Mouse (Mus musculus) lung, postnatal 4 days (tissue): ENCODE data around the gene Larp1b.
A peak's percentile ranks its signal among the peaks of the same experiment; 100 is the strongest.
"Not testable (repeated sequence)": the region's sequence is repeated elsewhere in the genome, so short reads cannot be mapped to it uniquely, and the experiment has no call there.

Experiments used
- DNase-seq, 2 experiments: peaks; one replicate each; pipeline ENCODE4 v3.0.0; 2021

The Larp1b gene

GRCm38 (mm10) chr3:40949170-40949902 is at the start of gene Larp1b:
Larp1b (plus strand) TSS chr3:40949828.
- peak; percentile 99 to 100 for DNase-seq

- DNase-seq: not testable (repeated sequence)
These were observed 47.2 kb upstream of the Larp1b start, which contains the start of gene 1700034I23Rik for GRCm38 (mm10) chr3:40902443-40902842. 1700034I23Rik (minus strand) TSS chr3:40902543.

GRCm38 (mm10) chr3:40938189-40938588 is 11.4 kb upstream of the Larp1b start:
- DNase-seq: no peak

- DNase-seq: no peak
These were observed 11.0 kb upstream of the Larp1b start for GRCm38 (mm10) chr3:40938592-40938991.

- DNase-seq: no peak
These were observed 10.6 kb upstream of the Larp1b start for GRCm38 (mm10) chr3:40939019-40939418.

- DNase-seq: peak; percentile 49 to 69
These were observed 424 bp downstream of the Larp1b start for GRCm38 (mm10) chr3:40949903-40950600.

- peak; percentile 55 to 57 for DNase-seq
These were observed 1.1 kb downstream of the Larp1b start for GRCm38 (mm10) chr3:40950601-40951201.

- no peak for DNase-seq
These were observed 1.7 kb downstream of the Larp1b start for GRCm38 (mm10) chr3:40951365-40951764.

- DNase-seq: no peak
These were observed 3.0 kb downstream of the Larp1b start for GRCm38 (mm10) chr3:40952606-40953005.

- DNase-seq: no peak
These were observed 5.2 kb downstream of the Larp1b start for GRCm38 (mm10) chr3:40954792-40955191.

- no peak for DNase-seq
These were observed 9.2 kb downstream of the Larp1b start for GRCm38 (mm10) chr3:40958831-40959230.

- DNase-seq: no peak
These were observed 31.1 kb downstream of the Larp1b start for GRCm38 (mm10) chr3:40980758-40981157.

- DNase-seq: no peak
These were observed 37.9 kb downstream of the Larp1b start for GRCm38 (mm10) chr3:40987539-40987938.

- no peak for DNase-seq
These were observed 39.1 kb downstream of the Larp1b start for GRCm38 (mm10) chr3:40988722-40989121.

- no peak for DNase-seq
These were observed 41.9 kb downstream of the Larp1b start for GRCm38 (mm10) chr3:40991541-40991940.

GRCm38 (mm10) chr3:40995161-40995560 is 45.5 kb downstream of the Larp1b start:
- DNase-seq: no peak

GRCm38 (mm10) chr3:41009315-41009714 is 59.7 kb downstream of the Larp1b start:
- no peak for DNase-seq

GRCm38 (mm10) chr3:41009990-41010389 is 60.4 kb downstream of the Larp1b start:
- no peak for DNase-seq

- no peak for DNase-seq
These were observed 61.1 kb downstream of the Larp1b start for GRCm38 (mm10) chr3:41010701-41011100.

- DNase-seq: no peak
These were observed 62.8 kb downstream of the Larp1b start for GRCm38 (mm10) chr3:41012451-41012850.

GRCm38 (mm10) chr3:41014946-41015345 is 65.3 kb downstream of the Larp1b start:
- no peak for DNase-seq

GRCm38 (mm10) chr3:41018022-41018608 is 68.5 kb downstream of the Larp1b start:
- DNase-seq: no peak

- no peak for DNase-seq
These were observed 71.1 kb downstream of the Larp1b start for GRCm38 (mm10) chr3:41020687-41021086.
